Mouse (Mus musculus) gastrocnemius, adult 18-20 months (tissue): Measurements from ENCODE around the gene Ifit3b. TPM values are rescaled to one million over a fixed set of nuclear protein-coding genes. Genes with fewer than 3 reads are reported as not detected.
A peak's percentile ranks its signal among the peaks of the same experiment; 100 is the strongest.
"Not testable (repeated sequence)": the region's sequence is repeated elsewhere in the genome, so short reads cannot be mapped to it uniquely, and the experiment has no call there.

Experiments used
- DNase-seq: peaks from one replicate; pipeline ENCODE4 v3.0.0; 2021; ENCODE audit warnings: low spot score
- long read RNA-seq, 2 experiments: library from polyadenylated mRNA; stranded (forward); transcript quantifications; one replicate each; pipeline ENCODE4 v2.0.0; 2021
- total RNA-seq, 2 experiments: library from RNA; stranded (reverse); gene quantifications; 2 replicates each; pipeline ENCODE4 v1.2.3; 2021

Ifit3b gene
- total RNA-seq, result 1 to 10 TPM; 1.4 to 2.0 TPM
- long read RNA-seq, experiment 1, partial matches to known transcripts, result 0 of 3 reads
- long read RNA-seq, experiment 1, other reads (novel, unspliced or antisense), result 0 of 3 reads
- long read RNA-seq, experiment 2, partial matches to known transcripts, result 0 of 1 reads
- long read RNA-seq, experiment 2, other reads (novel, unspliced or antisense), result 0 of 1 reads

GRCm38 (mm10) chr19:34607237-34608051 is at the start of gene Ifit3b:
Gene Ifit3b, plus strand, starts transcription at chr19:34607970.
- DNase-seq, result peak; percentile 35

GRCm38 (mm10) chr19:34562556-34562955 is 45.2 kb upstream of the Ifit3b start:
- no peak for DNase-seq

GRCm38 (mm10) chr19:34566178-34566784 is 41.5 kb upstream of the Ifit3b start:
- DNase-seq, result no peak

- no peak for DNase-seq
Observed at GRCm38 (mm10) chr19:34568988-34569895, 38.5 kb upstream of the Ifit3b start.

- DNase-seq, result no peak
Observed at GRCm38 (mm10) chr19:34569896-34570476, 37.8 kb upstream of the Ifit3b start.

GRCm38 (mm10) chr19:34571080-34571479 is 36.7 kb upstream of the Ifit3b start:
- no peak for DNase-seq

GRCm38 (mm10) chr19:34573650-34574049 is 34.1 kb upstream of the Ifit3b start:
- no peak for DNase-seq

GRCm38 (mm10) chr19:34577121-34577520 is 30.6 kb upstream of the Ifit3b start:
- no peak for DNase-seq

GRCm38 (mm10) chr19:34582696-34583095 is 25.1 kb upstream of the Ifit3b start:
- not testable (repeated sequence) for DNase-seq

GRCm38 (mm10) chr19:34583126-34583766 is 24.5 kb upstream of the Ifit3b start, which contains the start of gene Ifit3:
Gene Ifit3, plus strand, starts transcription at chr19:34583531.
- DNase-seq, result not testable (repeated sequence)

- DNase-seq, result not testable (repeated sequence)
Observed at GRCm38 (mm10) chr19:34585740-34586458, 21.9 kb upstream of the Ifit3b start.

- not testable (repeated sequence) for DNase-seq
Observed at GRCm38 (mm10) chr19:34587898-34588692, 19.7 kb upstream of the Ifit3b start.

GRCm38 (mm10) chr19:34588959-34589358 is 18.8 kb upstream of the Ifit3b start:
- DNase-seq, result no peak

- no peak for DNase-seq
Observed at GRCm38 (mm10) chr19:34593456-34593855, 14.3 kb upstream of the Ifit3b start.

- DNase-seq, result not testable (repeated sequence)
Observed at GRCm38 (mm10) chr19:34594523-34594922, 13.2 kb upstream of the Ifit3b start.

- DNase-seq, result no peak
Observed at GRCm38 (mm10) chr19:34596811-34597210, 11.0 kb upstream of the Ifit3b start.

GRCm38 (mm10) chr19:34598341-34598740 is 9.4 kb upstream of the Ifit3b start:
- peak; percentile 67 for DNase-seq

GRCm38 (mm10) chr19:34599250-34599649 is 8.5 kb upstream of the Ifit3b start:
- DNase-seq, result not testable (repeated sequence)

- DNase-seq, result not testable (repeated sequence)
Observed at GRCm38 (mm10) chr19:34601888-34602287, 5.9 kb upstream of the Ifit3b start, which contains the start of gene Ifit1bl1. Gene Ifit1bl1, minus strand, starts transcription at chr19:34601956.
